Mouse (Mus musculus): Measurements from ENCODE around the gene Gm49354.
A peak's percentile ranks its signal among the peaks of the same experiment; 100 is the strongest.
"Not testable (repeated sequence)": the region's sequence is repeated elsewhere in the genome, so short reads cannot be mapped to it uniquely, and the experiment has no call there.

Gm49354 gene

DNA sequence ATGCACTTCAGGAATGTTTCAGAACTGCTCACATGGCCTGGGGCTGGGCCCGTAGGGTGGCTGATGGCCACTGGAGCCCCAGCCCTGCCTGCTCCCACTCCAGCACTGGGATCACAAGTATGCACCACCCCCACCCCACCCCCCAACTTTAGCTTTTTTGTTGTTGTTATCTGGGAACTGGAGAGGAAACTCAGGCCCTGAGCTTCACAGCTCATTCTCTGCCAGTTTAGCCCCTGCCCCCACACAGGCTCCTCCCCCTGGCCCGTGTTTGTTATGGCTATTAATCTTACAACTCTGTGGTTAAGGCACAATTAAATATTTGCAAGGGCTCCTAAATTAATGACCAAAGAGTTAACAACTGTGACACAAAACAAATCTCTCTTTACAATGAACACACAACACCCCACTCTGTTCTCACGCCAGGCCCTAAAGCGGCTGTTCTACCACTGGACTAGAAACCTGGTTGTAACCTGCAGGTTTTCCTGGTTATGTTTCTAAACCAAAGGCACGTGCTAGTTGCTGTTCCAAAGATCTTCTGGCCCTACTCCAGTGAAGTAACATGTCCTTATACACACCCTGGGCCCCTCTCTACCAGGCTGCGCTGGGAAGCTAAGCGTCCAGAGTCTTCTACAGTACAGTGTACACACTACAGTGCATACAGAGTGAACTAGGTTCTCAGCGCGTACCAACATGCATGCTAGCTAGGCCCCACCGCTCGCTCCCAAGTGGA lies 15.1 kb downstream of the Gm49354 start:
- no peak for DNase-seq

DNA sequence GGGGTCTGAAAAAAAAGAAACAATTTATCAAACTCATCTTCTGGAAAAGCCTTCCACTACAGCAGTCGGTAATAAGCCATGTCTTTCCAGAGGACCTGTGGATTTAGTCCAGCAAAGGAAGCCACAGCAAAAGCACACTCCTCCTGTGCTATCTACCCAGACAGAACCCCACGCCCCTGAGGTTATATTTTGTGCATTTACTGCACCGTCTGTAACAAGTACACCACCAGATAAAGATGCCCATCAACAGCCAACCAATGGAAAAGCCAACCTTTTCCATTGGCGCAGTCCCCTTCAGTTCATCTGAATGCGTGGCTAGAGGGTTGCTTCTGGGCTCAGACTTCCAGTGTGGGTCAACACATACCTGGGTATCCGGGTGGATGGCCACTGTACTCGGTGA lies 19.3 kb downstream of the Gm49354 start:
- no peak for DNase-seq

GRCm38 (mm10) chr13:59756906-59757305 lies 25.1 kb downstream of the Gm49354 start:
- DNase-seq: no peak

DNA sequence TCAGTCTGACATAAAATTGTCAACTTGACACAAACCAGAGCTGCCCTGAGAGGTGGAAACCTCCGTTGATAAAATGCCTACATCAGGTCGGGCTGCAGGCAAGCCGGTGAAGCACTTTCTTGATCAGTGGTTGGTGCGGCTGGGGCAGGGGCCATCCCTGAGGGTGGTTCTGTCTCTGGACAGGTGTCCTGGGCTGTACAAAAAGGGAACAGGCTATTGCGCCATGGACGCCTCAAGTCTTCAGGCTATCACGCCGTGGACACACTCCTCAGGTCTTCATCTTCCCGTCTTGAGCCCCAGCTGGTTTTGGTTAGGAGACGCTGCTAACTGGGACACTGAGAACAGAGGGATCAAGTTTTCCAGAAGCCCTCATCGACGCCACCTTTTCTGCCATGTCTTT lies 31.7 kb downstream of the Gm49354 start:
- no peak for DNase-seq

GRCm38 (mm10) chr13:59746711-59747110 lies 35.3 kb downstream of the Gm49354 start, which contains the start of gene 1700014D04Rik:
Gene 1700014D04Rik, minus strand, starts transcription at chr13:59746752.
- DNase-seq: peak in 1 of 2 experiments; percentile 41

DNA sequence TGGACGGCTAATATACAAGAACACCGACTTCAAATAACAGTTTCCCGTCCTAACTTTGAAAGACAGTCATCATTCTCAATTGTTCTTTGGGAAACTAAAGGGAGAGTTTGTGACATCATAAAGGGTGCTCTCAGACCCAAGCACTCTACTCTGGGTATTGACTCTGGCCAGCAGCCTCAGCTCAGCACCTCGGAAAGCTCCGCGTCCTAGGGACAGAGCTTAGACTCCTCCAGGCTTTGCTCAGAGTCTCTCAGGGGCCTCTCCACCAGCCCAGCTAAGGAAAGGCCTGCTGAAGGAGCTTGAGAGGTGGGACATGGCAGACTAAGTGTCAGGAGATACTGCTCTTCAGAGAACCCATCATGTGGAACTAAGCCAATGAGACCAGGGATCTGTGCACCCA lies 35.9 kb downstream of the Gm49354 start:
- no peak for DNase-seq

DNA sequence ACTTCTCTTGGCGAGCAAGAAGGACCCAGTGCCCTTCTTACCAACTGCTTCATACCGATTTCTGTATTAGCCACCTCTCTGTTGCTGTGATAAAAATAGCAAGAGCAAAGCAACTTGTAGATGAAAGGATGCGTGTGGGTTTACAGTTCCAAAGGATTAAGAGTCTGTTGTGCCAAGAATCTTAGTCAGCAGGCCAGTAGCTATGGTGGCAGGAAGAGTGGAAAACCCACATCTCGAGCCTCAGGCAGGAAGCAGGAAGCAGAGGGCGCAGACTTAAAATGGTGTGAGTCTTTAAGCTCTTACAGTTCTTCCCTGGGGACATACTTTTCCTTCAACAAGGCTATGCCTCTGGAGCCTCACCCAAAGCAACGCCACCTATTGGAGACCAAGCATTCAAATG lies 36.6 kb downstream of the Gm49354 start:
- no peak for DNase-seq

GRCm38 (mm10) chr13:59741697-59742096 lies 40.3 kb downstream of the Gm49354 start:
- no peak for DNase-seq

- DNase-seq: peak in 1 of 2 experiments; percentile 33
These were observed 40.9 kb downstream of the Gm49354 start for GRCm38 (mm10) chr13:59741096-59741495.

DNA sequence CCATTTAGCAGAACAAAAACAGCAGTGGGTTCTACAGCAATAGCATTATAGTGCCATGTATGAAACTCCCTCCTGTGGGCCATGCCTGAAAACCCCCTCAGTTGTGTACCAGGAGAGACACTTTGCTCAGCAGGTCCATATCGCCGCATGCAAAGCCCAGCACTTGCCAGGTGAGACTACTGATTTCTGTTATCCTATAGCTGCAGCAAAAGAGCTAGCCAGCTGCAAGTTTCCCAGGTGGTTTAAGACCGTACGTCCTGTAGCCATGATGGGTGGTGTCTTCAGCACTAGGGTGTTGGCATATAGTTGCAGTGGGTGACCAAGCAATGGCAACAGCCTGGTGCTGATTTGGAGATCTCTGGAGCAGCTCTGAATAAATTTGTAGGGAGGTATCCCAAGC lies 42.6 kb downstream of the Gm49354 start:
- DNase-seq: no peak

DNA sequence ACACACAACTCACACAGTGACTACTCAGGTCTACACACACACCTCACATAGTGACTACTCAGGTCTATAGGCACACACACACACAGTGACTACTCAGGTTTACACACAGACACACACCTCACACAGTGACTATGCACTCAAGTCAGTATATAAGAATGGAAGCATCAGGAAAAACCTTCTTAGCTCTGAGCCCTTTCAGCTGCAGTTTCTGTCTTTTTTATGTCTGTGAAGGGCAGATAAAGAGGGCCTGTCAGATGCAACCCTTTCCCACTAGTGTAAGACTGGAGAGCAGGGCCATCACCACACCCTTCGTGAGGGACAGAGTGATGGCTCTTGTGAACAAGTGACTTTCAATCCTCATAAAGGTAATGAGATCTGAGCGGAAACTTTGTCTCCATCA lies 43.6 kb downstream of the Gm49354 start:
- DNase-seq: no peak

GRCm38 (mm10) chr13:59735190-59735589 lies 46.9 kb downstream of the Gm49354 start:
- DNase-seq: no peak

GRCm38 (mm10) chr13:59734347-59734746 lies 47.7 kb downstream of the Gm49354 start:
- not testable (repeated sequence) for DNase-seq

DNA sequence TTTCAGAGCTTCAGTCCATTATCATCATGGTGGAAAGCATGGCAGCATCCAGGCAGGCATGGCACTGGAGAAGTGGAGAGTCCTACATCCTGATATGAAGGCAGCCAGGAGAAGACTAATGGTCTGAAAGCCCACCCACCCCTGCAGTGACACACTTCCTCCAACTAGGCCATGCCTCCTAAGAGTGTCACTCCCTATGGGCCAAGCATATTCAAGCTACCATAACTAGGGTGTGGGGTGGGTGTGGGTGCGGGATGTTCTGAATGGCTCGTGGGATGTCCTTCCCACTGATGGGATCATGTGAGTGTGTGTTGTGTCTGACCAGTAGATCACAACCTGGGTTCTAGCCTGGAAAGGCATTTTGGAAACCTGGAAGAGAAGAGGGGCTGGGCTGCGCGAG lies 48.1 kb downstream of the Gm49354 start:
- no peak for DNase-seq

DNA sequence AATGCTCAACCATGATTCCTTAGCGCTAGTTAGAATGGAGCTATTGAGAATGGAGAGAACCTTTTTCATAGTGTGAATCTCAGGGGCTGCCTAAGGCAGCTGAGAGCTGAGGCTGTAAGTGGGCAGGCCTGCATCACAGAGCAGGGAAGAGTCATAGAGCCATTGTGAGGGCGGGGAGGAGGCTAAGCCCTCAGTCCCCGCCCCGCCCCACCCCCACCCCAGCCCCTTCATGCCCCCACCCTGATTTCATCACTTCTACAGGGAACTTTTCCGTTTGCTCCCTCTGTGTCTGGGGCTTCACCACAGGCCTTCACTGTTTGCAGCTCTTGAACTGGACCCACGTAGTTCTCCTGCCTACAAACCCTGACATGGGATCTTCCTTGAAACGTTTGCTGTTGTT lies 50.4 kb downstream of the Gm49354 start, which contains the start of gene Spata31d1d:
Gene Spata31d1d, minus strand, starts transcription at position 101 of the 400 bp plus-strand sequence.
- no peak for DNase-seq

GRCm38 (mm10) chr13:59728378-59729093 lies 53.5 kb downstream of the Gm49354 start:
- DNase-seq: peak; percentile 91 to 93

GRCm38 (mm10) chr13:59726139-59726867 lies 55.7 kb downstream of the Gm49354 start:
- no peak for DNase-seq

- DNase-seq: not testable (repeated sequence)
These were observed 60.0 kb downstream of the Gm49354 start for GRCm38 (mm10) chr13:59722089-59722488.

DNA sequence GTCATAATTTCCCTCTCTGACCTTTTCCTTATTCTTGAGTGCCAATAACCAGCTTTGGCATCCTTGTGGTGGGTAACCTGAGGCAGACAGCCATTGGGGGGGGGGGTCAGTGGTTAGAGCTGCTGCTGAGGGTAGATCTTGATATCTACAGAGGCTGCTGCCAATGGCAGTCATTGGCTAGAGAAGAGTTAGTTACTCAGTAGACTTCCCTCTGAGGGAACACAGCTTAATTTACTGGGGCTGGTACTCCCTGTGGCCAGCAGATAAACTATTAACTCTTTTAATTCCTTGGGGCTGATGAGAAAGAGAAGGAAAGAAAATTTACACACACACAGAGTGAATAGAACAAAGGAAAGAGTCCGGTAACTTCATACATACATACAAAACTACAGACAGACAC lies 62.6 kb downstream of the Gm49354 start:
- no peak for DNase-seq

DNA sequence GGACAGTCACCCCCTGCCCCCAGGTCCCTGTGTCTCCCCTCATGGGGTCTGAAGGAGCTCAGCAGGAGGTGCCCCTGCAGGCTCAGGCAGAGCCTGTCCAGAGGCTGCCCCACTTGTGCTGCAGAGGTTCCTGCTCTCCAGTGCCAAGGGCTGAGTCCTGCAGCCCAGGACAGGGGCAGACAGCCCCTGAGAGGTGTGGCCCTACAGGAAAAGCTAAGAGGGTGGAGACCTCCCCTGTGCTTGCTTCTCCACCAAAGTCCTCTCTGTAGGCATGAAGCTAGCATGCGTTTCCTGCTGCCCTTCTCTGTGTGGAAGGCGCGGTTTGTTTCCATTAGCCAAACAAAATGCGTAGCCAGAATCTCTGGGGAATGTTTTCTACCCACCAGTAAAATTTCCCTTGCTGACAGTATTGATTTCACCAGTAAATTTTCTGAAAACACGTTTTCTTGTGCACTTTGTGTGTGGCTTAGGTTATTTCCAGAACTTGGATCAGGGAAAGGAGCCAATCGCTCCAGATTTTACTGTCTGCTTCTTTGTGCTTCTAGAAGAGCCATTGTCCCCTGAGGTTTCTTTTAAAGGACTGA lies 63.1 kb downstream of the Gm49354 start:
- not testable (repeated sequence) for DNase-seq

GRCm38 (mm10) chr13:59713710-59714109 lies 68.3 kb downstream of the Gm49354 start:
- DNase-seq: no peak

DNA sequence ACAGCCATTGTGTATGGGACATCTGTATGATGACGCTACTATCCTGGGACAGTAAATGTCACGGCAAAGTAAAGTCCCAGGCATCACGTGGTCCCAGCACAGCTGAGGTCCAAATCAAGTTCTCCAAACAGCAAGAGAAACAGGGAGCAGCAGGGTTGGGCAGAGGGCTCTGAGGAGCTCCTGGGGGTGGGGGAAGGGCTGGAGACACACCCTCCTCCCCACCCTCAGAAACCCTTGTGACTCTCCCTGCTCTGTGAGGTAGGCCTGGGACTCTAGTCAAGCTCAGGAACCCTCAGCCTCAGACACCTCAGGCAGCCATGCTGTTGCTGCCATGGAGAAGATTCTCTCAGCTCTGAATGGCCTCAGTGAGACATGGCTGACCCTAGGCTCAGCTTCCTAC lies 70.1 kb downstream of the Gm49354 start, which contains the start of gene Spata31d1b:
Gene Spata31d1b, plus strand, starts transcription at position 301 of the 400 bp plus-strand sequence.
- not testable (repeated sequence) for DNase-seq

DNA sequence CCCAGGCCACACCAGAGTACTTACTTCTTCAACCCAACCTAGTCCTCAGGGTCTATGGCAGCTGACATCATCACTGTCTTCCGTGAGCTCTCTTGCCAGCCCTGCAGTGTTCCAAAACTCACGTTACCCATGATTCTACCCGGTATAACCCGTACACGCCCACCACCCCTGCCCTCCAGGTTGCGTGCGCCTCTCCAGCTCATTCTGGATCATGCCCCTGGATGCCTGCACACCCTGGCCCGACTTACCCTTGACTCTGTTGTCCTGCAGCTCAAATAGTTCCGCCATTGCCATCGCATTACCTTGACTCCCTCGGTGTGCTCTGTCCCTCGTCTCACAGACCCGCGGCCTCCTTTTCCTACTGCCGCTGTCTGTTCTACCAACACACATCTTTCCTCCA lies 71.8 kb downstream of the Gm49354 start, which contains the start of gene Spata31d1a:
Gene Spata31d1a, minus strand, starts transcription at position 101 of the 400 bp plus-strand sequence.
- DNase-seq: no peak

Measured in cerebellum, postnatal 14 days (tissue).